ENCODE assay signal across 19 mouse cellular contexts in genomic region chr19:58217591-58217990, GRCm38 (mm10).
DNase-seq lines count a peak whose midpoint lies in the region; ATAC-seq and TF ChIP-seq lines count a peak whose summit lies in the region.
"Had no signal": no experiment of that assay in that cellular context is flagged by ENCODE, and none has a peak within 500 bp of the region (broad histone marks: within the 10 kb centered on the region; RNA-seq: fewer than 3 reads in every experiment).

No protein-coding gene starts in this region.

- no peak overlapping the region for H3K9ac ChIP-seq in hindbrain, postnatal 0 days (replicated peaks; ENCODE audit: low read length)
- H3K9ac ChIP-seq in hindbrain, embryonic 12.5 days = no peak overlapping the region
- H3K9ac ChIP-seq: embryonic facial prominence, embryonic 13.5 days; limb, embryonic 13.5 days; liver, embryonic 13.5 days had no signal

- no peak for TF ChIP-seq POLR2A in lung, adult 2 months (IDR thresholded peaks at IDR 0.05; ENCODE audit: borderline replicate concordance, extremely low read depth, low read depth, low read length)

- peaks cover 8% of the 10 kb centered on the region; the same call in 1 of the 2 replicates for H3K4me1 ChIP-seq in hindbrain, postnatal 0 days (ENCODE audit: insufficient read depth, low read length)
- H3K4me1 ChIP-seq in hindbrain, embryonic 12.5 days = no peaks in the 10 kb centered on the region
- H3K4me1 ChIP-seq in lung, adult 2 months (ENCODE audit: control insufficient read depth, insufficient read depth, low read length) = no peaks in the 10 kb centered on the region
- H3K4me1 ChIP-seq: liver, embryonic 13.5 days had no signal

- WGBS in hindbrain, postnatal 0 days = 44% methylated on average over 4 of the region's 4 CpGs
- 89% methylated on average over 4 of the region's 4 CpGs for WGBS in hindbrain, embryonic 12.5 days
- WGBS in lung, adult 2 months = 26% methylated on average over 4 of the region's 4 CpGs

- H3K27me3 ChIP-seq in hindbrain, postnatal 0 days (ENCODE audit: insufficient read depth, low read length) = peaks cover 7% of the 10 kb centered on the region; the same call in 1 of the 2 replicates
- no peaks in the 10 kb centered on the region for H3K27me3 ChIP-seq in hindbrain, embryonic 12.5 days
- H3K27me3 ChIP-seq: liver, embryonic 13.5 days had no signal

- peak; percentile 9 for DNase-seq in adrenal gland, postnatal 10 days
- DNase-seq in adrenal gland, postnatal 4 days (ENCODE audit: low spot score in 2 of 2) = no peak
- peak; percentile 63 for DNase-seq in hindbrain, postnatal 0 days (ENCODE audit: low spot score)
- DNase-seq in lung, postnatal 25 days (ENCODE audit: low spot score) = peak; percentile 12
- no peak for DNase-seq in lung, adult 2 months
- no peak for DNase-seq in right cerebral cortex, postnatal 14 days
- DNase-seq in gastrocnemius, postnatal 4 days (ENCODE audit: low spot score in 2 of 2) = no peak
- DNase-seq: adrenal gland, postnatal 25 days; cerebellum, adult 8-10 months; gastrocnemius, postnatal 14 days; heart, adult 2 months; heart, postnatal 36 days; kidney, adult 11 months; liver, embryonic 13.5 days; thymus, postnatal 14 days had no signal

- H3K9me3 ChIP-seq in hindbrain, postnatal 0 days (ENCODE audit: low read length) = no peaks in the 10 kb centered on the region
- no peaks in the 10 kb centered on the region for H3K9me3 ChIP-seq in hindbrain, embryonic 12.5 days (replicated peaks)
- H3K9me3 ChIP-seq: embryonic facial prominence, embryonic 13.5 days; limb, embryonic 13.5 days; liver, embryonic 13.5 days had no signal

- ATAC-seq in hindbrain, postnatal 0 days = 0 out of 2 replicates have a peak, but pooled peaks have one; percentile 49
- no peak for ATAC-seq in hindbrain, embryonic 12.5 days (ENCODE audit: low FRiP score)
- ATAC-seq: activated CD4-positive, CD25-positive, alpha-beta regulatory T cell, adult 4 months had no signal

- no peaks in the 10 kb centered on the region for H3K36me3 ChIP-seq in hindbrain, postnatal 0 days (ENCODE audit: insufficient read depth, low read length)
- H3K36me3 ChIP-seq in hindbrain, embryonic 12.5 days = no peaks in the 10 kb centered on the region
- H3K36me3 ChIP-seq: embryonic facial prominence, embryonic 13.5 days; limb, embryonic 13.5 days; liver, embryonic 13.5 days had no signal

- no peak for TF ChIP-seq CTCF in hindbrain, postnatal 0 days (IDR thresholded peaks at IDR 0.05; ENCODE audit: low read depth)
- TF ChIP-seq CTCF in lung, adult 2 months (IDR thresholded peaks at IDR 0.05; ENCODE audit: insufficient read depth, low read length) = no peak

- no peak overlapping the region for H3K4me2 ChIP-seq in hindbrain, postnatal 0 days (ENCODE audit: low read depth, low read length)
- H3K4me2 ChIP-seq in hindbrain, embryonic 12.5 days (replicated peaks) = no peak overlapping the region
- H3K4me2 ChIP-seq: embryonic facial prominence, embryonic 13.5 days; limb, embryonic 13.5 days; liver, embryonic 13.5 days had no signal

- no peak overlapping the region for H3K4me3 ChIP-seq in hindbrain, postnatal 0 days (ENCODE audit: low read length)
- no peak overlapping the region for H3K4me3 ChIP-seq in hindbrain, embryonic 12.5 days
- H3K4me3 ChIP-seq in lung, adult 2 months (replicated peaks; ENCODE audit: extremely low read depth, low read depth, low read length) = no peak overlapping the region
- H3K4me3 ChIP-seq: embryonic facial prominence, embryonic 13.5 days; heart, adult 2 months; limb, embryonic 13.5 days; liver, embryonic 13.5 days had no signal

- H3K27ac ChIP-seq in hindbrain, postnatal 0 days = no peak overlapping the region
- no peak overlapping the region for H3K27ac ChIP-seq in hindbrain, embryonic 12.5 days
- H3K27ac ChIP-seq: embryonic facial prominence, embryonic 13.5 days; heart, adult 2 months; limb, embryonic 13.5 days; liver, embryonic 13.5 days had no signal

Comparison
In these comparisons a context has a peak if more than half of its experiments do, and no peak if none do; other contexts are left out.
1. DNase-seq: peak in adrenal gland, postnatal 10 days (single experiment), hindbrain, postnatal 0 days (single experiment) and lung, postnatal 25 days (single experiment); none in adrenal gland, postnatal 4 days (0 of 2), lung, adult 2 months (single experiment), right cerebral cortex, postnatal 14 days (single experiment) and gastrocnemius, postnatal 4 days (0 of 2).